Mouse (Mus musculus) A20 (cell line): ENCODE measurements around the gene Tuba3a.
A peak's percentile ranks its signal among the peaks of the same experiment; 100 is the strongest.

Experiments
- DNase-seq: peaks from one replicate; pipeline ENCODE4 v3.0.0-alpha.2; 2011; ENCODE audit warnings: low read depth, low spot score

Gene Tuba3a

GRCm38 (mm10) chr6:125266091-125266490, 19.8 kb downstream of the Tuba3a start:
- DNase-seq: no peak

GRCm38 (mm10) chr6:125265239-125265638, 20.6 kb downstream of the Tuba3a start:
- peak; percentile 41 for DNase-seq

GRCm38 (mm10) chr6:125264219-125264618, 21.6 kb downstream of the Tuba3a start:
- no peak for DNase-seq

GRCm38 (mm10) chr6:125260006-125260555, 25.8 kb downstream of the Tuba3a start:
- DNase-seq: no peak

- DNase-seq: peak; percentile 26
Observed at GRCm38 (mm10) chr6:125256222-125256966, 29.4 kb downstream of the Tuba3a start.

- no peak for DNase-seq
Observed at GRCm38 (mm10) chr6:125255516-125256044, 30.3 kb downstream of the Tuba3a start.

- peak; percentile 66 for DNase-seq
Observed at GRCm38 (mm10) chr6:125253863-125254715, 31.8 kb downstream of the Tuba3a start.

- DNase-seq: no peak
Observed at GRCm38 (mm10) chr6:125252711-125253110, 33.1 kb downstream of the Tuba3a start.

GRCm38 (mm10) chr6:125252285-125252684, 33.6 kb downstream of the Tuba3a start:
- DNase-seq: no peak

- DNase-seq: no peak
Observed at GRCm38 (mm10) chr6:125244551-125244950, 41.3 kb downstream of the Tuba3a start.

- no peak for DNase-seq
Observed at GRCm38 (mm10) chr6:125241566-125241965, 44.3 kb downstream of the Tuba3a start.

- no peak for DNase-seq
Observed at GRCm38 (mm10) chr6:125240617-125241016, 45.2 kb downstream of the Tuba3a start.

- no peak for DNase-seq
Observed at GRCm38 (mm10) chr6:125239547-125239946, 46.3 kb downstream of the Tuba3a start.

- no peak for DNase-seq
Observed at GRCm38 (mm10) chr6:125238396-125238795, 47.4 kb downstream of the Tuba3a start.

- no peak for DNase-seq
Observed at GRCm38 (mm10) chr6:125237421-125237820, 48.4 kb downstream of the Tuba3a start.

GRCm38 (mm10) chr6:125236782-125237181, 49.1 kb downstream of the Tuba3a start, which contains the start of gene Cd27:
Cd27 (minus strand) TSS chr6:125237010.
- DNase-seq: no peak

GRCm38 (mm10) chr6:125236341-125236740, 49.5 kb downstream of the Tuba3a start:
- DNase-seq: no peak

GRCm38 (mm10) chr6:125234520-125234828, 51.4 kb downstream of the Tuba3a start:
- no peak for DNase-seq

- no peak for DNase-seq
Observed at GRCm38 (mm10) chr6:125233816-125234519, 51.9 kb downstream of the Tuba3a start.

- DNase-seq: no peak
Observed at GRCm38 (mm10) chr6:125232516-125232915, 53.3 kb downstream of the Tuba3a start.

- DNase-seq: no peak
Observed at GRCm38 (mm10) chr6:125232045-125232437, 53.8 kb downstream of the Tuba3a start.
